Mouse (Mus musculus) liver, embryonic 14.5 days (tissue): Measurements from ENCODE around the gene Prps1. TPM values are rescaled to one million over a fixed set of nuclear protein-coding genes. Genes with fewer than 3 reads are reported as not detected.

Experiments used
- ATAC-seq: fragments of 200-750 bp; cut with Nextera tagmentation; 2 replicates; pipeline ENCODE4 v1.8.0; 2017; ENCODE audit warnings: moderate number of reproducible peaks, mild to moderate bottlenecking, moderate library complexity; ENCODE audit not compliant: insufficient read depth
- DNase-seq, 3 experiments: peaks; one replicate each; pipeline ENCODE4 v3.0.0-alpha.2; 2012 to 2013; ENCODE audit warnings: low read depth in 3 of 3, low spot score in 3 of 3
- H3K27ac ChIP-seq: fragments of 300-500 bp; sonication (generic); 2 replicates; pipeline ENCODE4 v1.5.1; 2014; ENCODE audit warnings: moderate library complexity, mild to moderate bottlenecking, control low read depth, inconsistent platforms
- H3K27me3 ChIP-seq: fragments of 300-500 bp; sonication (generic); 2 replicates; pipeline ENCODE4 v1.6.1; 2014; ENCODE audit warnings: mild to moderate bottlenecking, low read length, moderate library complexity; ENCODE audit not compliant: control insufficient read depth, insufficient read depth
- H3K36me3 ChIP-seq: fragments of 300-500 bp; sonication (generic); replicated peaks from 2 replicates; pipeline ENCODE4 v1.6.1; 2014; ENCODE audit warnings: low read depth; ENCODE audit not compliant: control insufficient read depth, insufficient read depth
- H3K4me1 ChIP-seq, 2 experiments: fragments of 200-500 bp in 1 of 2; fragments of 300-500 bp in 1 of 2; sonication (generic) in 1 of 2; replicated peaks; 2 replicates each; pipeline ENCODE4 v1.6.1; 2012 to 2014; ENCODE audit warnings: antibody characterized with exemption in 1 of 2, inconsistent platforms in 1 of 2, low read length in 1 of 2; ENCODE audit not compliant: control insufficient read depth in 2 of 2, insufficient read depth in 2 of 2
- H3K4me2 ChIP-seq: fragments of 300-500 bp; sonication (generic); 2 replicates; pipeline ENCODE4 v1.6.1; 2014; ENCODE audit warnings: low read depth, mild to moderate bottlenecking, control low read depth, moderate library complexity
- H3K4me3 ChIP-seq, 2 experiments: fragments of 200-500 bp in 1 of 2; fragments of 300-500 bp in 1 of 2; sonication (generic) in 1 of 2; 2 replicates each; pipeline ENCODE4 v1.5.1; 2012 to 2014; ENCODE audit warnings: low read depth in 2 of 2, low read length in 2 of 2, mild to moderate bottlenecking in 2 of 2, control low read depth in 1 of 2, inconsistent platforms in 1 of 2, moderate library complexity in 1 of 2; ENCODE audit not compliant: insufficient read depth in 1 of 2
- H3K9ac ChIP-seq: fragments of 300-500 bp; sonication (generic); replicated peaks from 2 replicates; pipeline ENCODE4 v1.6.1; 2014; ENCODE audit warnings: mild to moderate bottlenecking, control low read depth, moderate library complexity
- H3K9me3 ChIP-seq: fragments of 300-500 bp; sonication (generic); 2 replicates; pipeline ENCODE4 v1.6.1; 2016; ENCODE audit warnings: low read length, mixed read lengths; ENCODE audit not compliant: control insufficient read depth
- CTCF ChIP-seq: IDR thresholded peaks from 2 replicates; pipeline ENCODE4 v1.5.1; 2016; ENCODE audit warnings: antibody characterized with exemption, low read depth, control low read depth
- EP300 ChIP-seq: IDR thresholded peaks from 2 replicates; pipeline ENCODE4 v1.6.1; 2016; ENCODE audit warnings: antibody characterized with exemption, low read depth
- WGBS: fragments of 180-500 bp; shearing (Covaris S2); extraction: QIAGEN DNeasy Blood & Tissue Kit; methylation state at CpG from one replicate; pipeline ENCODE4 v1.1.7; 2014; ENCODE audit not compliant: insufficient replicate concordance; 5-methylcytosine and 5-hydroxymethylcytosine counted together
- polyA plus RNA-seq, 2 experiments: library from polyadenylated mRNA; depleted of rRNA in 1 of 2; stranded (reverse) in 1 of 2; unstranded in 1 of 2; fragments of >200 nt; fragmentation: Nextera tagmentation in 1 of 2; extraction: Ambion mirVana in 1 of 2; gene quantifications; 2 replicates each; pipeline versions ENCODE4 v1.2.1 to v1.2.3; 2012 to 2014

Gene Prps1
- polyA plus RNA-seq, 2 experiments = 16.8 to 35.5 TPM

- Histone ChIP-seq H3K9ac (no peak overlapping the region), H3K4me3 (no peak overlapping the region), H3K4me1 (peaks cover 0 to 8% of the 10 kb centered on the region in 2 experiments; a peak in 3 of 4 replicates), H3K27ac (no peak overlapping the region), H3K4me2 (no peak overlapping the region), H3K36me3 (no peaks in the 10 kb centered on the region), H3K27me3 (no peaks in the 10 kb centered on the region), H3K9me3 (no peaks in the 10 kb centered on the region)
- no peak for DNase-seq
- no peak for ATAC-seq
- 58% methylated on average over 14 of the region's 14 CpGs for WGBS
- TF ChIP-seq EP300 (no peak), CTCF (peak; percentile 18; the same call in 1 of the 2 replicates)
Measured at GRCm38 (mm10) chrX:140522071-140522765, 65.8 kb downstream of the Prps1 start.

GRCm38 (mm10) chrX:140524231-140524630 is 67.8 kb downstream of the Prps1 start:
- ATAC-seq = no peak

More at GRCm38 (mm10) chrX:140524231-140524630, 67.8 kb downstream of the Prps1 start:
- Histone ChIP-seq H3K4me2 (no peak overlapping the region), H3K27me3 (no peaks in the 10 kb centered on the region), H3K4me3 (no peak overlapping the region), H3K4me1 (peaks cover 0 to 8% of the 10 kb centered on the region in 2 experiments; a peak in 3 of 4 replicates), H3K9ac (no peak overlapping the region), H3K36me3 (no peaks in the 10 kb centered on the region), H3K9me3 (no peaks in the 10 kb centered on the region), H3K27ac (no peak overlapping the region)
- no peak for DNase-seq
- 77% methylated on average over 5 of the region's 5 CpGs for WGBS
- no peak for TF ChIP-seq CTCF
- no peak for TF ChIP-seq EP300

Other genes with a start within 250 kb of the Prps1 start
- 0.01 TPM in 1 of 2 replicates, not detected in the other for gene Frmpd3, start 114.3 kb upstream of the Prps1 start, polyA plus RNA-seq (2012; rRNA removed)
- not detected in 2 replicates for gene Frmpd3, start 114.3 kb upstream of the Prps1 start, polyA plus RNA-seq (2014; fragmentation: Nextera tagmentation; extraction: Ambion mirVana)
- 4.3 and 5.1 TPM in 2 replicates for gene Tsc22d3, start 144.0 kb downstream of the Prps1 start, polyA plus RNA-seq (2012; rRNA removed)
- gene Tsc22d3, start 144.0 kb downstream of the Prps1 start, polyA plus RNA-seq (2014; fragmentation: Nextera tagmentation; extraction: Ambion mirVana) = 10.6 TPM in 2 replicates
- 0.29 and 0.38 TPM in 2 replicates for gene Mid2, start 208.0 kb downstream of the Prps1 start, polyA plus RNA-seq (2012; rRNA removed)
- 0.42 and 0.61 TPM in 2 replicates for gene Mid2, start 208.0 kb downstream of the Prps1 start, polyA plus RNA-seq (2014; fragmentation: Nextera tagmentation; extraction: Ambion mirVana)